Mouse (Mus musculus) lung, postnatal 0 days (tissue): ENCODE results near the gene Fto.

Source experiments
- CTCF ChIP-seq: IDR thresholded peaks from 2 replicates; pipeline ENCODE4 v1.5.1; 2016; ENCODE audit warnings: antibody characterized with exemption, mild to moderate bottlenecking
- EP300 ChIP-seq: IDR thresholded peaks from 2 replicates; pipeline ENCODE4 v1.6.1; 2016; ENCODE audit warnings: antibody characterized with exemption, mild to moderate bottlenecking, control low read depth

- no peak for TF ChIP-seq CTCF
- TF ChIP-seq EP300: no peak
Measured at GRCm38 (mm10) chr8:91342798-91343197, 29.5 kb downstream of the Fto start.
